Comparison of ENCODE assay signal across 8 mouse cellular contexts in the genomic region with DNA sequence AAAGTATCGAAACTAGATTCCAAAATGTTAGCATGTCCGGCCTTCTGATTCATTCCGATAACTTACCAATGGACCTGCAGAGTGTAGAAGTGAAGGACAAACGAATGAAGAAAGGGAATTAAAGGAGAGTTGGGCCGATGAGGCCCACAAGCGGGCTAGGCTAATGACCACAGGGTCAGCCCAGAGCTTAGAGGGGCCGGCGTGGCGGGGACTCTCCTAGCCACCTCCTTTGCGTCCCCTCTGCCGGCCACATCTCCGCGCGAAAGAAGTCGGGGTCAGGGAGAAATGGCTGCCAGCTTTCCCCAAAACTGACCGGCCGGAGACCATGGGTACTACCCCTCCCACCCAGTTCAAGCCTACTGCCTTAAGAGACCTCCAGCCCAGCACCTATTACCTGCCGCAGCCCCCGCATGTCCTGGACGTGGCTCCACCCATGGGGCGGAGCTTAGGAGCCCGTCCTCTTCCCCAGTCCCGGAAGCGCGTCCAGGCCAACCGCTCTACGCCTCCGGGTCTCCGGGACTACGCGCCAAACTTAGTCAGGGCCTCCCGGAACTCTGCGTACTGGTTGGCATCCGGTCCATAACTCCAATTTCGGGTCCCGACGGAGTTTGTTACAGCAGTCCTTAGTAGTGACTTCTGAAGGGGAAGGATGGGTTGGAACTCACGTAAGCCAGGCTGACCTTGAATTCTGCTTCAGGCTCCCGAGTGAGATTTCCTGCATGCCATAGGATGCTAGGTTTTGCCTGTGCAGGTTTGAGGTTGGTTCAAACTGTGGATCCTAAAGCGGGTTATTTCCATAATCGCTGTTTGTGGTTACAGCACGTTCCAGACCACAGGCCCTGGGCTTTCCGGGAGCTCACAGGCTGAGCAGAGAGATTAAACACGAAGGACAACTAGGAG. TPM values are rescaled to one million over a fixed set of nuclear protein-coding genes. Genes with fewer than 3 reads are reported as not detected.
DNase-seq lines count a peak whose midpoint lies in the region; ATAC-seq lines count a peak whose summit lies in the region.

A gene (minus strand): TSS at position 556 of the 900 bp plus-strand sequence.

- peak; percentile 95 for DNase-seq in 416B (ENCODE audit: low read depth)
- peak; percentile 90 to 93 for DNase-seq in adrenal gland, postnatal 36 days
- peak; percentile 99 for DNase-seq in heart, adult 11 months
- peak; percentile 88 for DNase-seq in kidney, adult 18-20 months
- peak; percentile 77 to 86 for DNase-seq in spleen, adult 18-20 months

- H3K27me3 ChIP-seq in embryonic facial prominence, embryonic 12.5 days = no peaks in the 10 kb centered on the region
- no peaks in the 10 kb centered on the region for H3K27me3 ChIP-seq in limb, embryonic 13.5 days
- H3K27me3 ChIP-seq in midbrain, embryonic 15.5 days (replicated peaks) = no peaks in the 10 kb centered on the region

- peak within 1 kb of the TSS; percentile 65 for H3K4me2 ChIP-seq in embryonic facial prominence, embryonic 12.5 days (replicated peaks)
- H3K4me2 ChIP-seq in limb, embryonic 13.5 days (replicated peaks) = peak within 1 kb of the TSS; percentile 79
- H3K4me2 ChIP-seq in midbrain, embryonic 15.5 days = peak within 1 kb of the TSS; percentile 72

- peaks cover 15% of the 10 kb centered on the region for H3K4me1 ChIP-seq in embryonic facial prominence, embryonic 12.5 days
- peaks cover 31% of the 10 kb centered on the region for H3K4me1 ChIP-seq in limb, embryonic 13.5 days
- H3K4me1 ChIP-seq in midbrain, embryonic 15.5 days = peaks cover 24% of the 10 kb centered on the region

- 5% methylated on average over 44 of the region's 44 CpGs for WGBS in embryonic facial prominence, embryonic 12.5 days
- WGBS in limb, embryonic 13.5 days = 4% methylated on average over 44 of the region's 44 CpGs
- WGBS in midbrain, embryonic 15.5 days = 4% methylated on average over 44 of the region's 44 CpGs

- peak within 1 kb of the TSS; percentile 71 for H3K27ac ChIP-seq in embryonic facial prominence, embryonic 12.5 days
- H3K27ac ChIP-seq in limb, embryonic 13.5 days = peak within 1 kb of the TSS; percentile 80
- no peak within 1 kb of the TSS for H3K27ac ChIP-seq in midbrain, embryonic 15.5 days

- H3K36me3 ChIP-seq in embryonic facial prominence, embryonic 12.5 days = peaks cover 4% of the 10 kb centered on the region; the same call in 1 of the 2 replicates
- peaks cover 23% of the 10 kb centered on the region for H3K36me3 ChIP-seq in limb, embryonic 13.5 days
- no peaks in the 10 kb centered on the region for H3K36me3 ChIP-seq in midbrain, embryonic 15.5 days (replicated peaks)

- peak; percentile 71 for ATAC-seq in embryonic facial prominence, embryonic 12.5 days (ENCODE audit: insufficient number of reproducible peaks, insufficient read depth, low FRiP score, low TSS enrichment)
- peak; percentile 83 for ATAC-seq in limb, embryonic 13.5 days (ENCODE audit: low FRiP score, low read depth)
- ATAC-seq in midbrain, embryonic 15.5 days (replicated peaks) = peak; percentile 62

- peak within 1 kb of the TSS; percentile 55 for H3K9ac ChIP-seq in embryonic facial prominence, embryonic 12.5 days
- H3K9ac ChIP-seq in limb, embryonic 13.5 days = peak within 1 kb of the TSS; percentile 76
- peak within 1 kb of the TSS; percentile 43 for H3K9ac ChIP-seq in midbrain, embryonic 15.5 days

- H3K9me3 ChIP-seq in embryonic facial prominence, embryonic 12.5 days = no peaks in the 10 kb centered on the region
- H3K9me3 ChIP-seq in limb, embryonic 13.5 days = no peaks in the 10 kb centered on the region
- H3K9me3 ChIP-seq in midbrain, embryonic 15.5 days = no peaks in the 10 kb centered on the region

- H3K4me3 ChIP-seq in embryonic facial prominence, embryonic 12.5 days = peak within 1 kb of the TSS; percentile 57
- peak within 1 kb of the TSS; percentile 70 for H3K4me3 ChIP-seq in limb, embryonic 13.5 days
- H3K4me3 ChIP-seq in midbrain, embryonic 15.5 days = peak within 1 kb of the TSS; percentile 53

RNA-seq across cellular contexts. Expression of the gene that starts here (rescaled TPM):
- total RNA-seq in adrenal gland, postnatal 36 days (2021) = 10 to 100 TPM; 27.6 to 29.7 TPM
- polyA plus RNA-seq in embryonic facial prominence, embryonic 12.5 days (2016; fragmentation: Nextera tagmentation; extraction: Ambion mirVana) = 31.0 and 33.7 TPM in 2 replicates
- polyA plus RNA-seq in limb, embryonic 13.5 days (2015; fragmentation: Nextera tagmentation; extraction: Ambion mirVana) = 37.8 and 41.4 TPM in 2 replicates
- polyA plus RNA-seq in midbrain, embryonic 15.5 days (2015; fragmentation: Nextera tagmentation; extraction: Ambion mirVana) = 23.2 and 24.5 TPM in 2 replicates
